Mouse (Mus musculus): ENCODE data around the gene Lrrfip1.

Gene Lrrfip1

DNA sequence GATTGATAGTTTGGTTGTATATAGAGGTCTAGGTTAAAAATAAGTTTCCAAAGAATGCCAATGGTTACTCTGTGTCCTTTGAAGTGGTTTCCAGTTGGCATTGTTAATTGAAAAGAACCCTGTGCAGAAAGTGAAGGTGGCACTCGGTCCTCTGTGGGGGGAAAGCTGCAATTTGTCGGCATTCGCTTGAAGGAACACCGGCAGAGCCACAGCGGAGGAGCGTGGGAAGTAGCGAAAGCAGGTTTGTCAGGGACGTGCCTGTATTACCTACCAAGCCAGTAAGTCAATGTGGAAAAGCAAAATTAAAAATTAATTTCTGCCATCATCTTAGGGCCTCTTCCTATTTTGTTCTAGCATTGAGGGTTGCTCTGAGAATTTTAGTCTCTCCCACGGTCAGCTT is 8.2 kb downstream of the Lrrfip1 start:
- DNase-seq (ENCODE audit: low read depth, low spot score): no peak
- H3K27me3 ChIP-seq (ENCODE audit: control insufficient read depth, insufficient read depth, low read length, poor library complexity, severe bottlenecking): no peaks in the 10 kb centered on the region
- H3K36me3 ChIP-seq (ENCODE audit: control insufficient read depth, insufficient read depth, low read length, poor library complexity, severe bottlenecking): no peaks in the 10 kb centered on the region

DNA sequence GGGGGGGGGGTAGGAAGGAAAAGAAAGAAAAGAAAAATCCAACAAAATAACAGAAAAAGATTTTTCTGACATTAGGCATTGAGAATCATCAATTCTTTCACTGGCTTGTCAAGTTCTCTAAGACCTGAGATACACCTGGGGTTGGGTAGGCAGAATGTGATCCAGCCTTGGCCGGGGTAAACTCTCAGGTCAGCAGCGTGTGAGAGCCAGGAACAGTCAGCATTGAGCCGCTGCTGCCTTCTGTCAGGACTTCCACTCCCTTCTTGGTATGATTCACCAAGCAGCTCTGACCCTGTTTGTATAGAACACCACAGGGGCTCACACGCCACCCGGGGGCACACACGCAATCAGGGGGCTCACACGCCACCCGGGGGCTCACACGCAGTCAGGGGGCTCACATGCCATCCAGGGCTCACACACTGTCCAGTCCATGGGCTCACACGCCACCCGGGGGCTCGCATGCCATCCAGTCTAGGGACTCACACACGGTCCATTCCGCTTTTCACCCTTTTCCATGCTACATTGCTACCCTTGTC is 9.7 kb downstream of the Lrrfip1 start:
- no peaks in the 10 kb centered on the region for H3K27me3 ChIP-seq (ENCODE audit: control insufficient read depth, insufficient read depth, low read length, poor library complexity, severe bottlenecking)
- H3K36me3 ChIP-seq (ENCODE audit: control insufficient read depth, insufficient read depth, low read length, poor library complexity, severe bottlenecking): no peaks in the 10 kb centered on the region
- no peak for DNase-seq (ENCODE audit: low read depth, low spot score)

DNA sequence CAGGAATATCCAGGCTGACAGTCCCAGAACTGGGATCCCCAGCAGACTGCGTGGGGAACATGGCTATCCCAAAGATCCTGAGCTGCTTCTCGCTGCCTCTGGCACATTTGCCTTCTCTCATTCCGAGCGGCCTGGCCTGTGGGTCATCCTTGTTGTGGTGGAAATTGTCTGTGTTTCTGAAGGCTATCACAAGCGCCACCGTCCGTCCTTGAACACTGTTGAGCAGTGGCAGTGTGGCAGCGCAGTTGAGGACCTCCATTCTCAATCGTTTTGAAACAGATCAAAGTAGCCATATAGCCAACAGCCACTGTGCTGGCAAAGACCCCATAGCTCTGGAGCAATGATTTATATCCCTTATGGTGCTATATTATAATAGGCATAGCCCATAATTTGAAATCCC is 10.2 kb downstream of the Lrrfip1 start:
- Histone ChIP-seq H3K36me3 (ENCODE audit: control insufficient read depth, insufficient read depth, low read length, poor library complexity, severe bottlenecking) (no peaks in the 10 kb centered on the region), H3K27me3 (ENCODE audit: control insufficient read depth, insufficient read depth, low read length, poor library complexity, severe bottlenecking) (no peaks in the 10 kb centered on the region)
- no peak for DNase-seq (ENCODE audit: low read depth, low spot score)

DNA sequence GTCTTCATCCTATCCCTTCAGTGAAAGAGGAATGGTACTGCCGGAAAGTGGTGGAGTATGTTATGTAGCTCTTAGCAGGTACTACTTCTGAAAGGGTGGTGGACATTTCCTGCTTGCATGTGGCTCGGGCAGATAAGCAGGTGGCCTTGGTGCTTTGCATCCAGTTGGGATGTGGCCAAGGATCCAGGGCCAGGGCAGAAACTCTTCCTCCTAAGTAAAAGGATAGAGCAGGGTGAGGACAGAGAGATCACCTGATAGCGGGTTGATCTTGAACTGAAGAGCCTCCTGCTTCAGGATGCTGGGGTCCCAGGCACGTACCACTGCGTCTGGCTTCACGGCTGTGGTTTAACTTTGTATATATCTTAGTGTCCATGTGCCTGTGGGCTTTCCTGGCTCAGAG is 10.7 kb downstream of the Lrrfip1 start:
- Histone ChIP-seq H3K27me3 (ENCODE audit: control insufficient read depth, insufficient read depth, low read length, poor library complexity, severe bottlenecking) (no peaks in the 10 kb centered on the region), H3K36me3 (ENCODE audit: control insufficient read depth, insufficient read depth, low read length, poor library complexity, severe bottlenecking) (no peaks in the 10 kb centered on the region)
- no peak for DNase-seq (ENCODE audit: low read depth, low spot score)

DNA sequence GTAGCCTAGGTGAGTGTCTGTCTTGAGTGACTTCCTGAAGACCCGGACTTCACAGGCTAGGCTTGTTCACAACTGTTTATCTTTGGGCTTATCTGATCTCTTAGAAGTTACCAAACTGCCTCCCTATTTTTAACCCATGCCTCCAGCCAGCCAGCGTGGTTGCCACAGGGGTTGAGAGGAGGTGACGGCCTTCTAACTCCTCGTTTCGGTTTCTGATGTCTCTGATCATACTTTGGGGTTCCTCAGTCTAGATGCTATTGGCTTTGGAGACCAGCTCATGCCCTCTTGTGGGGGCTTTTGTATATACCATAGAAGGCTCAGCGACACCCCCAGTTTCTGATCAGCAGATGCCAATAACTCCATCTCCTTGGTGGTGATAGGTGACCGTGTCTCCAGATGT is 11.7 kb downstream of the Lrrfip1 start:
- H3K27me3 ChIP-seq (ENCODE audit: control insufficient read depth, insufficient read depth, low read length, poor library complexity, severe bottlenecking): no peaks in the 10 kb centered on the region
- DNase-seq (ENCODE audit: low read depth, low spot score): no peak

DNA sequence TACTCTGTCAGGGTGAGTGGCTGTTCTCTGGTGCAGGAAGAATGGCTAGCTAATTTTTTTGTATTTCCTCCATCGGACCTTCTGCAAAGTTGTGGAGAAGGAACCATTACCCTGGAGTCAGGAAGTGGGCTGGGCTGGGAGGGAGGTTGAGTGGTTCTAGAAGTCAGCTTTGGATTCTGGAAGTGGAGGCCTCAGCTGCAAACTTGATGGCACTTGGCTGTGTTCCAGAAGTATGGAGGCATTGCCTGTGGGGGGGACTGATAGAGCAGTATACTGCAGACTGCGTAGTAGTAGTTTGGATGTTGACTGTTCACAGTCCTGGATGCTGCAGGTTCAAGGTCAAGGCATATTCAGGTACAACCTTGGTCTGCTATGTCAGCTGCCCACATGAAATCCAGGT is 12.2 kb downstream of the Lrrfip1 start:
- H3K27me3 ChIP-seq (ENCODE audit: control insufficient read depth, insufficient read depth, low read length, poor library complexity, severe bottlenecking): no peaks in the 10 kb centered on the region
- H3K36me3 ChIP-seq (ENCODE audit: control insufficient read depth, insufficient read depth, low read length, poor library complexity, severe bottlenecking): no peaks in the 10 kb centered on the region
- no peak for DNase-seq (ENCODE audit: low read depth, low spot score)

More for the DNA sequence above, 11.7 kb downstream of the Lrrfip1 start:
- H3K36me3 ChIP-seq (ENCODE audit: control insufficient read depth, insufficient read depth, low read length, poor library complexity, severe bottlenecking): no peaks in the 10 kb centered on the region

DNA sequence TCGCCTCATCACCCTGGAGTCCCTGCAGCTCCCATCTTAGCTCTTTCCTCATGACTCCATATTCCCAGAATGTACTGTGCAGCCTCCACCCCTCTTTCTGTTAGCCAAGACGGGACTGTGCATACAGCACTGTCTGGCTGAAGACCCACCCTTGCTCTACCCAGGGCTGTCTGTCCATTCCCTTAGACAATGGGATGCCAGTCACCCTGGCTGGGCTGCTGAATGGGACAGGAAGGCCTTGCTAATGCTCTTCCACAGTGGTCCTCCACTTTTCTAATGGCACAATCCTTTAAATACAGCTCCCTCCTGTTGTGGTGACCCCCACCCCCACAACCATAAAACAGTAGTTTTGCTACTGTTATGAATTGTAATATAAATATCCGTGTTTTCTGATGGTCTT is 12.8 kb downstream of the Lrrfip1 start:
- no peaks in the 10 kb centered on the region for H3K27me3 ChIP-seq (ENCODE audit: control insufficient read depth, insufficient read depth, low read length, poor library complexity, severe bottlenecking)
- no peak for DNase-seq (ENCODE audit: low read depth, low spot score)
- H3K36me3 ChIP-seq (ENCODE audit: control insufficient read depth, insufficient read depth, low read length, poor library complexity, severe bottlenecking): no peaks in the 10 kb centered on the region

DNA sequence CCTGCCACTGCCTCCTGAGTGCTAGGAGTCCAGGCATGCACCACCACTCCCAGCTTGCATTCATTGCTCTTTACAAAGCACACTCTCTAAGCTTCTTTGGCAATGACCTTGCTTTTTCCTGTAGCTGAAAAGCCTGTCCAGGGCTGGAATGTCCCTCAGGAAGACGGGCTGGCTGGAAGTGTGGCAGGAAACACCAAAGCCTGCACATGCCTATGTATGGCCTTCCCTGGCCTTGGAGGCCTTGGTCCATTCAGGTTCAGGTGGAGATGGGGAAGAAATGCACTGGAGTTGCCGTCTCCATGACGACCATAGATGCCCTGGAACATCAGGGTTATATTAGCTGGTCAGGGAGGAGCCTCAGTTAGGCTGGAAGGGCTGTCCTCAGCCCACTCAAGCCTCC is 15.3 kb downstream of the Lrrfip1 start:
- Histone ChIP-seq H3K27me3 (ENCODE audit: control insufficient read depth, insufficient read depth, low read length, poor library complexity, severe bottlenecking) (no peaks in the 10 kb centered on the region), H3K36me3 (ENCODE audit: control insufficient read depth, insufficient read depth, low read length, poor library complexity, severe bottlenecking) (no peaks in the 10 kb centered on the region)
- DNase-seq (ENCODE audit: low read depth, low spot score): no peak

DNA sequence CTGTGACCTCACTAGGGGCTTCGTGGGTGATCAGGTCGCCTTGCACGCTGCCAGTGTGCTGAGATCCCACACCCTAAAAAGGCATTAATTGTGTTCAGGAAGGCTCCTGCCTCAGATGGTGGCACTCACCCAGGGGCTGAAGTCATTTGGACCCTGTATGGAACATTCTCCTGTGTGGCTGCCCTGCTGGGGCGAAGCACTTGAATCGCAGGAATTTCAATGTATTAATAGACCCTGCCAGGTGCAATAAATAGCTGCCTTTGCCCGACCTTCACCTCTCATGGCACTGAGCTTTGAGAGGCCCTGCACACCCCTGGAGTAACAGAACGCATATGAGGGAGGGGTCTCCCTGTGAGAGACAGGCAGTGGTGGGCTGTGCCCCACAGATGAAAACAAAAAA is 17.0 kb downstream of the Lrrfip1 start:
- no peaks in the 10 kb centered on the region for H3K36me3 ChIP-seq (ENCODE audit: control insufficient read depth, insufficient read depth, low read length, poor library complexity, severe bottlenecking)
- no peak for DNase-seq (ENCODE audit: low read depth, low spot score)

DNA sequence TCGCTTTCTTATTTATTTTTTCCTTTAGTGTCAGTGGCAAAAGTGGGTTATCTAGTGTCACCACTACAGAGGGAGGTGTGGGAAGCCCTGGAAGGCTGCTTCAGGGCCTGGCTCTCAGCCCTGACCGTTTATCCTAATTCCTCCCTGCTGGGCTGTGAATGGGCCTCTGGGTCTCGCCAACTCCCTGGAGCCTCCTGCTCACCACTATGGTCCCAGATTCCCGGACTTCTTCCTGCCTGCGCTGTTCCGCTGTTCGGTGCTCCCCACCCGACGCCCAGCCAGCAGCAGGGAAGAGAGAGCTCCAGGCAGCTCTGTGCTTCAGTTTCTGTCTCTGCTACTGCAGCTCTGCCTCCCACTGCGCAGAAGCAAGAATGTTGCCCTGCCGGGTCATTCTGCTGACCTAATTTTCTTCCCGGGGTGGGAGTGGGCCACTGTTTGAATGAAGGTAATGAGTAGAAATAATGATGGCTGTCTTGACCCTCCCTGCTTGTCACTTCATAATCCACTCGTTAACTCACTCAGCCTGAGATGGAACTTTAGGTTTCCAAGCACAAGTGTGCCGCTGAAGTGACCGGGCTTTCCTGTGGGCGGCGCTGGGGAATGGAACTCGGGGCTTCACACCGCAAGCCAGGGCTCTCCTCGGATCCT is 18.7 kb downstream of the Lrrfip1 start:
- Histone ChIP-seq H3K27me3 (ENCODE audit: control insufficient read depth, insufficient read depth, low read length, poor library complexity, severe bottlenecking) (no peaks in the 10 kb centered on the region), H3K36me3 (ENCODE audit: control insufficient read depth, insufficient read depth, low read length, poor library complexity, severe bottlenecking) (no peaks in the 10 kb centered on the region)
- DNase-seq (ENCODE audit: low read depth, low spot score): no peak

More for the DNA sequence above, 17.0 kb downstream of the Lrrfip1 start:
- H3K27me3 ChIP-seq (ENCODE audit: control insufficient read depth, insufficient read depth, low read length, poor library complexity, severe bottlenecking): no peaks in the 10 kb centered on the region

DNA sequence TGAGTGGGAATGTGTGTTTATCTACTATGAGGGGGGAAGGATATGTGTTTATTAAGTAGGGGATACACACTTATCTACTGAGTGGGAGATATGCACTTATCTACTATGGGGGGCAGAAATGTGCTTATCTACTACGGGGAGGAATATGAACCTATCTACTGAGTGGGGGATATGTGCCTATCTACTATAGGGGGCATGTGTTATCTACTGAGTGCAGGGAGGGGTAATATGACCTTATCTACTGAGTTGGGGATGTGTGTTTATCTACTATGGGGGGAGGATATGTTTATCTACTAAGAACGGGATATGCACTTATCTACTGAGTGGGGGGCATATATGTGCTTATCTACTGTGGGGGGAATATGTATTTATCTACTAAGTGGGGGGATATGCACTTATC is 20.8 kb downstream of the Lrrfip1 start:
- Histone ChIP-seq H3K27me3 (ENCODE audit: control insufficient read depth, insufficient read depth, low read length, poor library complexity, severe bottlenecking) (no peaks in the 10 kb centered on the region), H3K36me3 (ENCODE audit: control insufficient read depth, insufficient read depth, low read length, poor library complexity, severe bottlenecking) (no peaks in the 10 kb centered on the region)
- DNase-seq (ENCODE audit: low read depth, low spot score): no peak

DNA sequence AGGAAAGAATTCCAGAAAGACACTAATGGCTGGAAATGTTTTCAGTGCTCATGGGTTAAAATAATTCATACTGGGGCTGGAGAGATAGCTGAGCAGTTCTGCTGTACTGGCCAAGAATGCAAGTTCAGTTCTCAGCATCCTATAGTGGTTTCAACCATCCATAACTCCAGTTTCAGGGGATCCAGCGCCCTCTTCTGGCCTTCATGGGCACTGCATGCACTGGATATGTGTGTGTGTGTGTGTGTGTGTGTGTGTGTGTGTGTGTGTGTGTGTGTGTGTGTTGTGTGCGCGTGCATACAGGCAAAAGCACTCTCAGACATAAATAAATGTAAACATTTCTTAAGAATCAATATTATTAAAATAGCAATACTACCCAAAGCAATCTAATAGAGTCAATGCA is 22.8 kb downstream of the Lrrfip1 start:
- peak; percentile 63 for DNase-seq (ENCODE audit: low read depth, low spot score)
- Histone ChIP-seq H3K36me3 (ENCODE audit: control insufficient read depth, insufficient read depth, low read length, poor library complexity, severe bottlenecking) (no peaks in the 10 kb centered on the region), H3K27me3 (ENCODE audit: control insufficient read depth, insufficient read depth, low read length, poor library complexity, severe bottlenecking) (no peaks in the 10 kb centered on the region)

DNA sequence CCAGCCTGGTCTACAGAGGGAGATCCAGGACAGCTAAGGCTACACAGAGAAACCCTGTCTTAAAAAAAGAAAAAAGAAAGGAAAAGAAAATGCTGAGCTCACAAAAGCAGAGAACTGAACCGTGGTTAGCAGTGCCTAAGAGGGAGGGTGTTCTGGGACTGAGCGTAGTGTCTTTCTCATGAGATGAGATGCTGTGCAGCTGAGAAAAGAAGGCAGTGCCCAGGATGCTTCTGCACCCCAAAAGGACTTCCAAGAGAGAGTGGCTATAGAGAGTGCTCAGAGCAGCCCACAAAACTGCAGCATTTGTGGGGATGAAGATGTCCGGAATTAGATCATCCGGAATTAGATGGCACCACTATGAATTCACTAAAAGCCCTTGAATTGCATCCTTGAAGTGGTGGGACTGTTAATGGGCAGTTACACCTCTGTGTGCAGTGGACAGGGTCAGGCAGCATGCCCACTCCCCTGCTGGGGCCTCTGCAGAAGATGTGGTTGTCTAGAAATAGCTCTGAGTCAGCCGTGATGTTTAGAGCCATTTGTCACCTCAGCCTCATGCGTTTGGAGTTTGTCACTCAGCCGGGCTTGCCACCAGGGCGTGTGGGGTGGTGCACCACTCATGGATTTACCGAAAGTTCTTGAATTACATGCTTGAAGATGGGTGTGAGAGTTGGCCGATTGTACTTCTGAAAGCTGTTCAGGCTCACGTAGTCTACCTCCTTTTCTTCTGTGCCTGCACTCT is 23.8 kb downstream of the Lrrfip1 start:
- Histone ChIP-seq H3K27me3 (ENCODE audit: control insufficient read depth, insufficient read depth, low read length, poor library complexity, severe bottlenecking) (no peaks in the 10 kb centered on the region), H3K36me3 (ENCODE audit: control insufficient read depth, insufficient read depth, low read length, poor library complexity, severe bottlenecking) (no peaks in the 10 kb centered on the region)
- no peak for DNase-seq (ENCODE audit: low read depth, low spot score)

DNA sequence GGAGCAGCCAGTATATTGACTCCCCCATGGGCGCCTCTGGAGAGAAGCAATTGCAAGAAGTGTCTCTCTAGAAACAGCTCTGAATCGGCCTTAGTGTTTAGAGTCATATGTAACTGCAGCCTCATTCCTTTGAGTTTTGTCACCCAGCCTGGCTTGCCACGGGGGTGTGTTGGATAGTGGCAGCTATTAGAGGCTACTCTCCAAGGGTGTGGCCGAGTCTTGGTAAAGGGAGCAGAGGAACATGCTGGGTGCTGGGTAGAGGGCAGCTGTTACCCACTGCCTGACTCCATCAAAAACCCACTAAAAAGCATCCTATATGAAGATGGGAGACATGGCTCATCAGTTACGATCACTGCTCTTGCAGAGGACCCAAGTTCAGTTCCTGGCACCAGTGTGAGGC is 24.7 kb downstream of the Lrrfip1 start:
- H3K36me3 ChIP-seq (ENCODE audit: control insufficient read depth, insufficient read depth, low read length, poor library complexity, severe bottlenecking): no peaks in the 10 kb centered on the region
- H3K27me3 ChIP-seq (ENCODE audit: control insufficient read depth, insufficient read depth, low read length, poor library complexity, severe bottlenecking): no peaks in the 10 kb centered on the region
- DNase-seq (ENCODE audit: low read depth, low spot score): no peak

DNA sequence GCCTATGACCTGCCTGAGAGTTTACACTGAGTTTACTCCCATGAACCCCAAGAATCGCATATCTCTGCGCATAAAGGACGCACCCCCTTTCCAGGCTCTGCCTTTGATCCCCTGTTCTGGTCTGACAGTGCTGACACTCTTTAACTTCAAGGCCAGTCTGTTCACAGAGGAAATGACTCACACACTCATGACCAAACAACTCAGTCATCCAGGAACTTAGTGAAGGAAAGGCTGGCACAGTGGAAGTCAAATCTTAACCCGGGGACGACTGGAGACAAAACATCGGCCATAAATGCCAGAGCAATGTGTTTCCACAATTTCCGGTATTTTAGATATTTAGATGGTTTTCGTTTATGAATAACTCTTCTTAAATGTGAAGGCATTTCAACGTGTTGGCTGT is 25.4 kb downstream of the Lrrfip1 start:
- Histone ChIP-seq H3K36me3 (ENCODE audit: control insufficient read depth, insufficient read depth, low read length, poor library complexity, severe bottlenecking) (no peaks in the 10 kb centered on the region), H3K27me3 (ENCODE audit: control insufficient read depth, insufficient read depth, low read length, poor library complexity, severe bottlenecking) (no peaks in the 10 kb centered on the region)
- no peak for DNase-seq (ENCODE audit: low read depth, low spot score)

Measured in splenic B cell, adult 2 months (primary cell).